Mouse (Mus musculus): Measurements from ENCODE around the gene Ablim1. TPM values are rescaled to one million over a fixed set of nuclear protein-coding genes. Genes with fewer than 3 reads are reported as not detected.

Ablim1 gene
- 10 to 100 TPM; 36.0 to 65.7 TPM for total RNA-seq (2021)
- long read RNA-seq, experiment 1, partial matches to known transcripts = 3 of 10 reads
- long read RNA-seq, experiment 1, other reads (novel, unspliced or antisense) = 7 of 10 reads
- long read RNA-seq, experiment 2, partial matches to known transcripts = 1 of 11 reads
- long read RNA-seq, experiment 2, other reads (novel, unspliced or antisense) = 10 of 11 reads

DNA sequence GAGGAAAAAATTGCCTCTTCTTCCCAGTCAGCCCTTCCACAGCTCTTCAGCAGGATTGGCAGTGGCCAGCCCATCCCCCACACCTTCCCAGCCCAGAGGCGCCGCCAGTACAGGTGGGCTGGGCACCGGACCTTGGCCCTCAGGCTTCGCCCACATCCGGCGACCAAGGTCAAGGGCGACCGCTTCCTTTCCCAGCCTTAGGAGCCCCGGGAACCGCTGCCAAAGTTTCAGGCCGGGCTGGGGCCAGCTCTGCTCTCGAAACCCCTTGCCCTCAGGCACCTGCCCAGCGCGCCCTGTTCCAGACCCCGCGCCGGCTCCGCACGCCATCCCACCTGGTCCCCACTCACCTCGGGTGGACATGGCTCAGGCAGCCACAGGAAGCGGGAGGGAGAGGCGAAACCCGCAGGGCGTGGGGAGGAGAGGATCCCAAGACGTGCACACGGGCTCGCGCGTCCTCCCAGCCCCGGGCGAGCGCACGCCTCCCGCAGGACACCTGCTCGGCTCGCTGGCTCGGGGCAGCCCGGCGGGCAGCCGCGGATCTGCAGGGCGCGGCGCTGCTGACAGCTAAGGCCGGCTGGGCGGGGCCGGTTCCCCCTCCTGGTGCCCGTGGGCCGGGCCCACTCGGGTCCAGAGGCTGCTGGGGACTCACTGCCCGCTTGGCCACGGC lies at the start of gene Ablim1:
Ablim1 (minus strand) TSS at position 574 of the 667 bp plus-strand sequence.
- peak; percentile 30 for DNase-seq (ENCODE audit: low spot score)

DNA sequence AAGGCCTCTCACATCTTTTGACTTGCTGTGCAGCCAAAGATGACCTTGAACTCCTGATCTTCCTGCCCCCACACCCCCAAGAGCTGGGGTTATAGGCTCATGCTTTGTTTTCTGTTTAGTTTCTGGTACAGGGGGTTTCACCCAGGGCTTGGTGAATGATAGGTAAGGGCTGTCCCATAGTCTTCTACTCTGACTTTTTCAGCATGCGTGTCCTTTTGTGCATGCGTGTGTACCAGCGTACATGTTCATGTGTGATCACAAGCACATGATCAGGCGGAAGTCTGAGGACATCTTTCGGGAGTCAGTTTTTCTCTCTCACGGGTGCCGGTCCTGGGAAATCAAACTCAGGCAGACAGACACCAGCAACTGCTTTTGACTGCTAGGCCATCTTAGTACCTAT lies 48.8 kb upstream of the Ablim1 start:
- no peak for DNase-seq (ENCODE audit: low spot score)

GRCm38 (mm10) chr19:57363076-57363475 lies 48.4 kb upstream of the Ablim1 start:
- DNase-seq (ENCODE audit: low spot score) = no peak

GRCm38 (mm10) chr19:57362586-57362985 lies 47.9 kb upstream of the Ablim1 start:
- DNase-seq (ENCODE audit: low spot score) = peak; percentile 47

DNA sequence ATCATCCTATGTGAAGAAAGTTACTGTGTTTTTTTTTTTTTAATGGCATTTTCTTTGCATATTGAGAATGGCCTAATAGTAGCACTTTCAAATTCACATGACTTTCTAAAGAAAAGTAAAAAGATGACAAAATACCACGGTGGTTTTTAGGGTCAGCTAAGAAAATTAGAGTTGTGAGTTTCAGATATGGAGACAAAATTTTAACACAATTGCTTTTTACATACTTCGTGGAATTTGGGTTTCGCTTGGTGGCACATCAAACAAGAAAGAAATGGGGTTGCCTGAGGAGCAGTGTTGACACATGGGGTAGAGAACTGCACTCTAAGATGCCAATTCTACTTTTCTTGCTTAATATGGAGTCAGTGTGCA lies 47.2 kb upstream of the Ablim1 start:
- DNase-seq (ENCODE audit: low spot score) = no peak

DNA sequence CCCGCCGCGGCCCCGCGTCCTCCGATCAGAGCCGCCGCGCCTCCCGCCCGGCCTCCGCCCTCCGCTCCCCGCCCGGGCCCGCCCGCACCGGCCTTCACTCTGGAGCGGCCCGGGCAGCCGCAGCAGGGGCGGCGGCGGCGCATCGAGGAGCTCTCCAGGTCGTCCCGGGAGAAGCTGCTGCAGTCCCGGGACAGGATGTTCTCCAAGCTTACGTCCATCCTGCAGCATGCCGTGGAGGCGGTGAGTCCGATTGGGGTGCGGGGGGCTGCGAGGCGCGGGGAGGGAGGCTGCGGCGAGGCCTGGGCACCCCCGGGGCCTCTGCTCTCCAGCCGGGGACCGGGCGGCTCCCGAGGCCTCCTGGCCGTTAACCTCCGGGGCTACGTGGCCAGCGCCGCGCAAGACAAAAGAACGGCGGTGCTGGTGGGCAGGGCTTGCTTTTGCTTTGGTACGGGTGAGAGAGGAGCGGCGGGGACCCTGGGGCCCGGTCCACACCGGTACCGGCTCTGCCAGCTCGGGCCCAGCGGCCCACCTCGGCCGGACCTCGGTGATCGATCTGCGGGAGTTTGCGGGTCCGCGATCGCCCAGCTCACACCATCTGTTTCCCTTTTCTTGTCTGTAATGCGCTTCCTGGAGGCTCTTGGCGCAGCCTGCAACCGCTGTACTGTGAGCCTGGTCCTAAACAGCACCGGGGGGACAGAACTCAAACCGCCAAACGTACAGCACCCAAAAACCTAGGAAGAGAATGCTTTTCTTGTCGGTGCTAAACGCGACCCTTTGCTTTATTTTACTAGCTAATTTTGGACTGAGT lies 46.6 kb upstream of the Ablim1 start:
- DNase-seq (ENCODE audit: low spot score) = peak; percentile 45

GRCm38 (mm10) chr19:57360341-57361130 lies 45.8 kb upstream of the Ablim1 start, which contains the start of gene Fam160b1:
Fam160b1 (plus strand) TSS chr19:57360680.
- DNase-seq (ENCODE audit: low spot score) = peak; percentile 93

DNA sequence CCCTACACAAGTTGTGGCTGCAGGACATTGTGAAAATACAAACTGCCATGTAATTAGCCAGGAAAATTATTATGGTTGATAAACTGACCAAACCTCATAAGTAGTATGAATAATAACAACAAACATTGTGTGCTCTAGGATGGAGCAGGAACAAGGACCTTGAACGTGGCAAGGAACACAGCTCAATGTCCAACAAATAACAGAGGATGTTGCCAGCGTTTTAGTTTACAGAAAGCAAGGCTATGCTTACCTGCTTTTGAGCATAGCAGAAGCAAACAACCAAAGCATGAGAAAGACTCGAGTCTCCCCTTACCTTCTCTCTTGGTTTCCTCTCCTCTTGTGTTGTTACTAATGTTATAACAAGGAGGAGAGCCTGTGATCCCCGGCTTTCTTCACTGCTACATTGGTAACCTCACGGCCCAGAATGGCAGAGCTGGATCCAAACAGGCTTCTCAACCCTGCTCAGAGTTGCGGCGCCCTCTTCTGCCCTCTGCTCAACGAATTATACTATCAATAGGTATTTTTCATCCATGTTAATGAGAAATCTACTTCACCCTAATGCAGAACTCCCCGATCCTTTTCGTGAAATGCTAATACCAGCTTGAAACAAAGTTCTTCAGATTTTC lies 45.1 kb upstream of the Ablim1 start:
- no peak for DNase-seq (ENCODE audit: low spot score)

GRCm38 (mm10) chr19:57358836-57359598 lies 44.3 kb upstream of the Ablim1 start:
- DNase-seq (ENCODE audit: low spot score) = no peak

GRCm38 (mm10) chr19:57358322-57358721 lies 43.6 kb upstream of the Ablim1 start:
- peak; percentile 66 for DNase-seq (ENCODE audit: low spot score)

DNA sequence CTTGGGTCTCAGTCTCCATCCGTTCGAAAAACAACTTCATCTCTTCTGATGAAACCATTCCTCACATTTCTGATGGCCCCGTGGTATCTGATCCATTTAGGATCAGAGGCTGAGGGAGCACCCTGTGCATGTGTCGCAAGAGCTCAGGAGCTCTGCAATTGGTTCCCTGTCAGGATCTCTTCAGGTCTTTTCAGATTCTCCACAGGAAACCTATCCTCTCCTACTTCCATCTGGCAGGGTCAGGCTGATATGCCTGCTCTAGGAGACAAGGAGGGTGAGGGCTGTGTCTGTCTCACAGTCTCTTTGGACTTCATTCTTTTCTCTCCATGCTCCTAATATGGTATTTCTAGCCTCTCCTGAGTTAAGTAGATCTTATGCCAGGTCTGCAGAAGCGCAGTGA lies 43.1 kb upstream of the Ablim1 start:
- no peak for DNase-seq (ENCODE audit: low spot score)

DNA sequence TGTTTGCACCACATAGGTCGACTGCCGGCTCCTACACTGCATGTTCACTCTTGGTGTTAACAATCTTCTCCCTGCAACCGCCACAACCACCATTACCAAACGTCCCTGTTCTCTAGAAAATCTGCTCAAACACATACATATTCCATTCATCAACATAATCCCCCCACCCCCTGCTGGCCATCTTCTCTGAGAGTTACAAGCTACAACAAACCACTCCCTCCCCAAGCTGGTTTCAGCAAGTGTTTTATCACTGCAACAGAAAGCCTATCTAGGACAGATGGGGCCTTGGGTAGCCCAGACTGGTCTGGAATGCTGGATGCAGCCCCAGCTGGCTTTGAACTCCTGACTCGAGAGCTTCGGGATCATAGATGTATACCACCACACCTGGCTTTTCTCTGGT lies 42.5 kb upstream of the Ablim1 start:
- DNase-seq (ENCODE audit: low spot score) = no peak

- no peak for DNase-seq (ENCODE audit: low spot score)
Observed at GRCm38 (mm10) chr19:57356273-57356672, 41.6 kb upstream of the Ablim1 start.

DNA sequence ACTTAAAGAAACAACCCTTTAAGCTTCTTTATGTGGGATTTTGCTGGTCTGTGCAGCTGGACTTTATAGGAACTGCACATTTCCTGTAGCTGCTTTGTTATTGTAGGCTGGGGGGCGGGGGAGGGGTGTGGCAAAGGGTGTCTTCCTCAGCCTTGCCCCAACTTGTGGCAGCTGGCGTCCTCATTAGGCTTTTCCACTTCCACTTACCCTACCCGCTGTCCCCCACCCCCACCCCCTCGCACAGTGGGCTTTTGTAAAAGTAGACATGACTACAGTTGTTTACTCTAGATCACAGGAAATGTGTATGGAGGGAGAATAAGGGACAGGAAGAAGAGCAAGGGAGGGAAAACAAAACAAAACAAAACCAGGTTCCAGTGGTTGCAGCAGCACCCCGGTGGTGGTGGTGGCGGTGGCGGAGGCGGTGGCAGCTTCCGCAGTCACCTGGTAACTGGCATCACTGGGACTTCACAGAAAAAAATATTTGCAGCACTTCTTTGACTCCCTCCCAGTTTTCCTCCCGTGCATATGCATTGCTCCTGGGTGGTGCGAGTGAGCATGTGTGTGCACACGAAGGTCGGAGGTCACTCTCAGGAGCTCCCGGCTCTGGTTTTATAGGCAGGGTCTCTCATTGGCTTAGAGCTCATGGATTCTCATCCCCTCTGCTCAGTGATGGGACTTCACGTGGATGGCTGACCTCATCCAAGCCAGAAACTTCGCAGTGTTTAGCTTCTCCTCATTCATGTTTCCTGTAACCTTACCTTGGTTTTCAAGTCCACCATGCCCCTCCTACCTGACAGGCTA lies 40.9 kb upstream of the Ablim1 start:
- no peak for DNase-seq (ENCODE audit: low spot score)

DNA sequence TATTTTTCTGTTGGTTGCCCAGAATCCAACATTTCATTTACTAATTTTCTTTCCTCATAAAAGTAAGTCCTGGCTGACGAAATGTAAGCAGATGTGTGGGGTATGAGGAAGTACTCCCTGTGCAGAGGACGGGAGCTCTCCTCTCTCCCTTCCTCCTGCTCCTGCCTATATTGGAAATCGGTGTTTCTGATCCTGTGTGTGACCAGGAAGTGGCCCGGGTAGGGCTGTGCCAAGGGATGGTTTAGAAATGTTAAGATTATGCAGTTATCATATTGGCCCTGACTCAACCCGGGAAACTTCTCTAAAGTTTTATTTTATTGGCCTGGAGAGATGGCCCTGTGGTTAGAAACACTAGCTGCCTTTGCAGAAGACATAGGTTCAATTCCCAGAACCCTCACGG lies 40.0 kb upstream of the Ablim1 start:
- DNase-seq (ENCODE audit: low spot score) = no peak

GRCm38 (mm10) chr19:57354050-57354449 lies 39.3 kb upstream of the Ablim1 start:
- no peak for DNase-seq (ENCODE audit: low spot score)

- no peak for DNase-seq (ENCODE audit: low spot score)
Observed at GRCm38 (mm10) chr19:57353228-57353627, 38.5 kb upstream of the Ablim1 start.

- DNase-seq (ENCODE audit: low spot score) = no peak
Observed at GRCm38 (mm10) chr19:57352337-57352935, 37.7 kb upstream of the Ablim1 start.

DNA sequence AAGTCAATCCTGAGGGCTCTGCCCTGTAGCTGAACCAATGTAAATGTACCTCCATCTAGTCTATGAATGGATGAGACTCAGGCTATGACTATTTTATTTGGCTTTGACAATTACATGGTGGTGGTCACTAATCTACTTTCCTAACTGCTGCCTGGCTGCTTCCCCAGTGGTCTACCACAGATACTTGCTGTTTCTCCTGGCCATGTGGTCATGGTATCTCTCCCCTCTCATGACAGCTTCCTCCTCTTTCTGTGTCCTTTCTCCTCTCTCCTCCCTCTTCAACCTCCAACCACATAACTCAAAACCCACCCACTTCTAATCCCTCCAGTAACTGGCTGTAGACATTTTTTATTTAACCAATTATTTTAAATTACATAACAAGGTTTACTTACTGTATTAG lies 34.4 kb upstream of the Ablim1 start:
- no peak for DNase-seq (ENCODE audit: low spot score)
